18 mouse cellular contexts compared by ENCODE assay signal in genomic region chr6:65114902-65115301, GRCm38 (mm10). TPM values are rescaled to one million over a fixed set of nuclear protein-coding genes. Genes with fewer than 3 reads are reported as not detected.
DNase-seq lines count a peak whose midpoint lies in the region; ATAC-seq and TF ChIP-seq lines count a peak whose summit lies in the region.
"Had no signal": no experiment of that assay in that cellular context is flagged by ENCODE, and none has a peak within 500 bp of the region (broad histone marks: within the 10 kb centered on the region; RNA-seq: fewer than 3 reads in every experiment).

No protein-coding gene starts in this region.

- H3K4me1 ChIP-seq in lung, adult 2 months (ENCODE audit: control insufficient read depth, insufficient read depth, low read length), result no peaks in the 10 kb centered on the region
- H3K4me1 ChIP-seq in bone marrow macrophage, adult 2 months (ENCODE audit: control insufficient read depth, insufficient read depth, low read length), result peaks cover 11% of the 10 kb centered on the region
- H3K4me1 ChIP-seq: forebrain, embryonic 13.5 days; heart, embryonic 13.5 days; lung, embryonic 15.5 days; midbrain, embryonic 12.5 days had no signal

- peak; percentile 9 for DNase-seq in lung, postnatal 25 days (ENCODE audit: low spot score)
- no peak for DNase-seq in lung, adult 2 months
- no peak for DNase-seq in urinary bladder, postnatal 10 days (ENCODE audit: low spot score)
- no peak for DNase-seq in retina, embryonic 14.5 days (ENCODE audit: low spot score)
- DNase-seq in left cerebral cortex, adult 8-10 months (ENCODE audit: low spot score in 2 of 2), result no peak
- DNase-seq: adrenal gland, postnatal 10 days; cerebellum, adult 9-10 months; gastrocnemius, postnatal 36 days; heart, postnatal 4 days; kidney, adult 8-10 months; liver; thymus, adult 18-20 months had no signal

- TF ChIP-seq POLR2A in lung, adult 2 months (IDR thresholded peaks at IDR 0.05; ENCODE audit: borderline replicate concordance, extremely low read depth, low read depth, low read length), result no peak
- no peak for TF ChIP-seq POLR2A in bone marrow macrophage, adult 2 months (IDR thresholded peaks at IDR 0.05; ENCODE audit: borderline replicate concordance, low read depth, low read length)

- H3K27ac ChIP-seq in bone marrow macrophage, adult 2 months (ENCODE audit: insufficient read depth, low read depth, low read length), result peak overlapping the region; percentile 35
- H3K27ac ChIP-seq: forebrain, embryonic 13.5 days; heart, embryonic 13.5 days; lung, embryonic 15.5 days; midbrain, embryonic 12.5 days had no signal

- WGBS in lung, adult 2 months, result 79% methylated on average over 2 of the region's 2 CpGs

- no peak overlapping the region for H3K4me3 ChIP-seq in lung, adult 2 months (replicated peaks; ENCODE audit: extremely low read depth, low read depth, low read length)
- H3K4me3 ChIP-seq in bone marrow macrophage, adult 2 months (ENCODE audit: insufficient read depth, low read length), result no peak overlapping the region
- H3K4me3 ChIP-seq: forebrain, embryonic 13.5 days; heart, embryonic 13.5 days; lung, embryonic 15.5 days; midbrain, embryonic 12.5 days had no signal

- TF ChIP-seq CTCF in lung, adult 2 months (IDR thresholded peaks at IDR 0.05; ENCODE audit: insufficient read depth, low read length), result no peak
- TF ChIP-seq CTCF in bone marrow macrophage, adult 2 months (IDR thresholded peaks at IDR 0.05; ENCODE audit: low read depth, low read length), result no peak

- peak; percentile 96 for ATAC-seq in megakaryocyte, adult 5-6 weeks (ENCODE audit: poor library complexity, severe bottlenecking)
- ATAC-seq: forebrain, embryonic 13.5 days had no signal

RNA-seq across cellular contexts. Expression of gene Hpgds, which starts 29.8 kb away (rescaled TPM):
- 0.17 and 0.57 TPM in 2 replicates for polyA plus RNA-seq in lung, adult 2 months (2012; rRNA removed)
- polyA plus RNA-seq in bone marrow macrophage, adult 2 months (2012; ENCODE audit: insufficient read depth, insufficient read length, missing spikeins), result 236 and 246 TPM in 2 replicates
- total RNA-seq in megakaryocyte, adult 5-6 weeks (2015), result 0.22 TPM in 1 of 2 replicates, not detected in the other
- 0.08 and 0.22 TPM in 2 replicates for total RNA-seq in megakaryocyte, adult 5-6 weeks (2017)
- 10 to 100 TPM in 2 of 4 experiments, 1 to 10 TPM in 2; 4.4 to 13.2 (median 9.6) TPM for total RNA-seq in left cerebral cortex, adult 8-10 months (2022)

Comparison
In these comparisons a context has a peak if more than half of its experiments do, and no peak if none do; other contexts are left out.
1. RNA of gene Hpgds, which starts 29.8 kb away (total RNA-seq): 4.4 to 13.2 TPM in left cerebral cortex, adult 8-10 months; 0.08 to 0.22 TPM in megakaryocyte, adult 5-6 weeks; every median in the first group is over 4 times any median in the second.